Comparison of ENCODE assay signal across 27 mouse cellular contexts in genomic region chr3:74945137-74945536, GRCm38 (mm10).
"Had no signal": no experiment of that assay in that cellular context is flagged by ENCODE, and none has a peak within 500 bp of the region (broad histone marks: within the 10 kb centered on the region; RNA-seq: fewer than 3 reads in every experiment).

No protein-coding gene starts in this region.

- H3K4me1 ChIP-seq: heart, embryonic 10.5 days; heart, embryonic 12.5 days; hindbrain, embryonic 10.5 days; hindbrain, embryonic 12.5 days; hindbrain, embryonic 15.5 days; limb, embryonic 10.5 days; limb, embryonic 12.5 days; liver, embryonic 13.5 days; liver, embryonic 15.5 days had no signal

- DNase-seq: gastrocnemius, adult 2 months; gastrocnemius, postnatal 10 days; gastrocnemius, postnatal 25 days; heart, adult 18-20 months; heart, postnatal 10 days; heart, postnatal 4 days; kidney, adult 11 months; kidney, adult 8-10 months; kidney, postnatal 10 days; kidney, postnatal 25 days; kidney, postnatal 4 days; liver; liver, embryonic 13.5 days; liver, postnatal 0 days had no signal

- H3K4me3 ChIP-seq: gastrocnemius, adult 2 months; heart, embryonic 10.5 days; heart, embryonic 12.5 days; hindbrain, embryonic 10.5 days; hindbrain, embryonic 12.5 days; hindbrain, embryonic 15.5 days; layer of hippocampus, adult 2 months; left cerebral cortex, adult 2 months; limb, embryonic 10.5 days; limb, embryonic 12.5 days; liver, embryonic 13.5 days; liver, embryonic 15.5 days had no signal

- H3K9me3 ChIP-seq: heart, embryonic 10.5 days; heart, embryonic 12.5 days; hindbrain, embryonic 10.5 days; hindbrain, embryonic 12.5 days; hindbrain, embryonic 15.5 days; limb, embryonic 10.5 days; limb, embryonic 12.5 days; liver, embryonic 13.5 days; liver, embryonic 15.5 days had no signal

- H3K36me3 ChIP-seq: heart, embryonic 10.5 days; heart, embryonic 12.5 days; hindbrain, embryonic 10.5 days; hindbrain, embryonic 12.5 days; hindbrain, embryonic 15.5 days; limb, embryonic 10.5 days; limb, embryonic 12.5 days; liver, embryonic 13.5 days; liver, embryonic 15.5 days had no signal

- H3K9ac ChIP-seq: heart, embryonic 12.5 days; hindbrain, embryonic 12.5 days; hindbrain, embryonic 15.5 days; limb, embryonic 12.5 days; liver, embryonic 13.5 days; liver, embryonic 15.5 days; liver, postnatal 0 days had no signal

- H3K27ac ChIP-seq: gastrocnemius, adult 2 months; heart, embryonic 10.5 days; hindbrain, embryonic 10.5 days; hindbrain, embryonic 12.5 days; hindbrain, embryonic 15.5 days; hindbrain, postnatal 0 days; layer of hippocampus, adult 2 months; left cerebral cortex, adult 2 months; limb, embryonic 10.5 days; limb, embryonic 12.5 days; liver, embryonic 13.5 days; liver, embryonic 15.5 days had no signal

- H3K27me3 ChIP-seq: heart, embryonic 12.5 days; hindbrain, embryonic 12.5 days; hindbrain, embryonic 15.5 days; limb, embryonic 12.5 days; liver, embryonic 13.5 days; liver, embryonic 15.5 days had no signal

- H3K4me2 ChIP-seq: heart, embryonic 12.5 days; hindbrain, embryonic 12.5 days; hindbrain, embryonic 15.5 days; limb, embryonic 12.5 days; liver, embryonic 11.5 days; liver, embryonic 13.5 days; liver, embryonic 15.5 days had no signal

- ATAC-seq: hindbrain, postnatal 0 days; intestine, embryonic 16.5 days; liver, postnatal 0 days had no signal
